Mouse (Mus musculus) left cerebral cortex, adult 18-20 months (tissue): ENCODE data around the gene Lef1. TPM values are rescaled to one million over a fixed set of nuclear protein-coding genes. Genes with fewer than 3 reads are reported as not detected.

ENCODE experiments used
- DNase-seq, 2 experiments: peaks; one replicate each; pipeline ENCODE4 v3.0.0; 2021 to 2022; ENCODE audit warnings: low spot score in 2 of 2, mixed read lengths in 1 of 2
- total RNA-seq, 2 experiments: library from RNA; stranded (reverse); gene quantifications; 2 replicates each; pipeline ENCODE4 v1.2.3; 2021

Gene Lef1
- total RNA-seq, 2 experiments from 2014 or later, result 5.5 to 5.7 TPM

GRCm38 (mm10) chr3:131107301-131108093 lies 2.8 kb upstream of the Lef1 start:
- DNase-seq, result no peak

GRCm38 (mm10) chr3:131108094-131108653 lies 2.1 kb upstream of the Lef1 start:
- DNase-seq, result no peak

- DNase-seq, result no peak
These were observed 1.1 kb upstream of the Lef1 start for GRCm38 (mm10) chr3:131109066-131109685.

GRCm38 (mm10) chr3:131109686-131110070 lies 593 bp upstream of the Lef1 start:
- DNase-seq, result no peak

GRCm38 (mm10) chr3:131111151-131111850 lies 1.0 kb downstream of the Lef1 start:
- DNase-seq, result no peak

- DNase-seq, result no peak
These were observed 1.7 kb downstream of the Lef1 start for GRCm38 (mm10) chr3:131111851-131112572.

GRCm38 (mm10) chr3:131112573-131112955 lies 2.3 kb downstream of the Lef1 start:
- DNase-seq, result no peak

GRCm38 (mm10) chr3:131113029-131113428 lies 2.8 kb downstream of the Lef1 start:
- DNase-seq, result no peak

GRCm38 (mm10) chr3:131116116-131116515 lies 5.8 kb downstream of the Lef1 start:
- no peak for DNase-seq

- no peak for DNase-seq
These were observed 7.1 kb downstream of the Lef1 start for GRCm38 (mm10) chr3:131117352-131117751.

- no peak for DNase-seq
These were observed 7.6 kb downstream of the Lef1 start for GRCm38 (mm10) chr3:131117883-131118282.

GRCm38 (mm10) chr3:131119435-131119834 lies 9.2 kb downstream of the Lef1 start:
- DNase-seq, result no peak

GRCm38 (mm10) chr3:131123501-131123900 lies 13.2 kb downstream of the Lef1 start:
- no peak for DNase-seq

- no peak for DNase-seq
These were observed 15.6 kb downstream of the Lef1 start for GRCm38 (mm10) chr3:131125873-131126272.

GRCm38 (mm10) chr3:131126438-131126837 lies 16.2 kb downstream of the Lef1 start:
- DNase-seq, result no peak

GRCm38 (mm10) chr3:131134003-131134402 lies 23.7 kb downstream of the Lef1 start:
- no peak for DNase-seq

- no peak for DNase-seq
These were observed 25.2 kb downstream of the Lef1 start for GRCm38 (mm10) chr3:131135434-131135833.

GRCm38 (mm10) chr3:131136455-131136854 lies 26.2 kb downstream of the Lef1 start:
- no peak for DNase-seq

- no peak for DNase-seq
These were observed 27.0 kb downstream of the Lef1 start for GRCm38 (mm10) chr3:131137119-131137781.

GRCm38 (mm10) chr3:131138224-131138623 lies 28.0 kb downstream of the Lef1 start:
- DNase-seq, result no peak

GRCm38 (mm10) chr3:131138797-131139196 lies 28.5 kb downstream of the Lef1 start:
- DNase-seq, result no peak
